Mouse (Mus musculus): ENCODE measurements at regions not wholly inside any gene's neighbourhood (a gene's known extent, or its start where the extent isn't known, plus 50 kb on each side); places are given as distances from the start of the nearest gene placed in this dataset.

- ATAC-seq: no peak
Measured at GRCm38 (mm10) chr1:177323366-177323765, 65.4 kb upstream of the Akt3 start.

GRCm38 (mm10) chr1:177322745-177323299 lies 64.8 kb upstream of the Akt3 start:
- ATAC-seq: no peak

DNA sequence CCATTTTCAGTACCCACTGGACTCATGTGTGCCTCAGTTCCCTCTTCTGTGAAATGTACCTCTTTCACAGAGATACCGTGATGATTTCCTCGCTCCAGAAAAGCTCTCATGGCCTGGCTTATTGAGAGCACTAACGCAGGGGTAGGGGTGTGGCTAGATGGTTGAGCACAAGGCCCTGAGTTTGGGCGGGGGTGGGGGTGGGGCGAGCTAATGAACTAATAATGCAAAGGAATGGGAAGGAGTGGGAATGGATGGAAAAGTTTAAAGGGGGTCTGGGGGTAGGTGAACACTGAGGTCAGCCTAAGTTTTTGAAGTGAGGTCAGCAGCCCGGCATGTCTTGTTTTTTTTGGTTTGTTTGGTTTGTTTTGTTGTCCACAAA lies 64.3 kb upstream of the Akt3 start:
- no peak for ATAC-seq

GRCm38 (mm10) chr1:177321655-177322306 lies 63.8 kb upstream of the Akt3 start:
- no peak for ATAC-seq

GRCm38 (mm10) chr1:177308213-177308872 lies 50.3 kb upstream of the Akt3 start:
- no peak for ATAC-seq

All from inflammation-experienced regulatory T-cells, adult 6 months (primary cell).